Mouse (Mus musculus) limb, embryonic 14.5 days (tissue): ENCODE results near the gene 1700056E22Rik. TPM values are rescaled to one million over a fixed set of nuclear protein-coding genes. Genes with fewer than 3 reads are reported as not detected.

Experiments
- ATAC-seq: fragments of 200-750 bp; cut with Nextera tagmentation; 2 replicates; pipeline ENCODE4 v1.8.0; 2017; ENCODE audit warnings: low read depth, moderate number of reproducible peaks, moderate TSS enrichment; ENCODE audit not compliant: low FRiP score
- DNase-seq: peaks from one replicate; pipeline ENCODE4 v3.0.0-alpha.2; 2015; ENCODE audit warnings: low spot score
- H3K27ac ChIP-seq: fragments of 300-500 bp; sonication (generic); replicated peaks from 2 replicates; pipeline ENCODE4 v1.5.1; 2014; ENCODE audit warnings: low read depth, mild to moderate bottlenecking, low read length, moderate library complexity, mixed read lengths
- H3K27me3 ChIP-seq: fragments of 300-500 bp; sonication (generic); 2 replicates; pipeline ENCODE4 v1.6.1; 2014; ENCODE audit warnings: low read length, mixed read lengths; ENCODE audit not compliant: control insufficient read depth, insufficient read depth
- H3K36me3 ChIP-seq: fragments of 300-500 bp; sonication (generic); 2 replicates; pipeline ENCODE4 v1.6.1; 2014; ENCODE audit warnings: mild to moderate bottlenecking, low read length, moderate library complexity, mixed read lengths; ENCODE audit not compliant: control insufficient read depth, insufficient read depth
- H3K4me1 ChIP-seq: fragments of 300-500 bp; sonication (generic); 2 replicates; pipeline ENCODE4 v1.6.1; 2014; ENCODE audit warnings: antibody characterized with exemption, low read length, mixed read lengths; ENCODE audit not compliant: control insufficient read depth, insufficient read depth
- H3K4me2 ChIP-seq: fragments of 300-500 bp; sonication (generic); replicated peaks from 2 replicates; pipeline ENCODE4 v1.6.1; 2014; ENCODE audit warnings: low read depth, mild to moderate bottlenecking, low read length, moderate library complexity; ENCODE audit not compliant: severe bottlenecking
- H3K4me3 ChIP-seq: fragments of 300-500 bp; sonication (generic); replicated peaks from 2 replicates; pipeline ENCODE4 v1.5.1; 2014; ENCODE audit warnings: low read length
- H3K9ac ChIP-seq: fragments of 300-500 bp; sonication (generic); 2 replicates; pipeline ENCODE4 v1.6.1; 2014; ENCODE audit warnings: mild to moderate bottlenecking, low read depth, low read length, moderate library complexity; ENCODE audit not compliant: severe bottlenecking
- H3K9me3 ChIP-seq: fragments of 300-500 bp; sonication (generic); 2 replicates; pipeline ENCODE4 v1.6.1; 2016; ENCODE audit warnings: low read length; ENCODE audit not compliant: control insufficient read depth
- POLR2A ChIP-seq: fragments of 200-500 bp; IDR thresholded peaks from 2 replicates; pipeline ENCODE4 v1.8.0; 2012; ENCODE audit warnings: inconsistent platforms, mild to moderate bottlenecking, moderate library complexity, borderline replicate concordance; ENCODE audit not compliant: insufficient read depth, insufficient read length; ENCODE audit errors: extremely low read depth
- WGBS: fragments of 180-500 bp; shearing (Covaris S2); extraction: QIAGEN DNeasy Blood & Tissue Kit; methylation state at CpG from one replicate; pipeline ENCODE4 v1.1.7; 2014; 5-methylcytosine and 5-hydroxymethylcytosine counted together
- polyA plus RNA-seq, 2 experiments: library from polyadenylated mRNA; depleted of rRNA in 1 of 2; stranded (reverse) in 1 of 2; unstranded in 1 of 2; fragments of >200 nt; fragmentation: Nextera tagmentation in 1 of 2; extraction: Ambion mirVana in 1 of 2; gene quantifications; 2 replicates each; pipeline versions ENCODE4 v1.2.1 to v1.2.3; 2012 to 2014

Gene 1700056E22Rik
- polyA plus RNA-seq, 2 experiments: 1.8 to 2.5 TPM

- DNase-seq: no peak
- no peak for TF ChIP-seq POLR2A
- H3K27ac ChIP-seq: no peak overlapping the region
- no peaks in the 10 kb centered on the region for H3K27me3 ChIP-seq
- no peak overlapping the region for H3K4me3 ChIP-seq
- no peaks in the 10 kb centered on the region for H3K36me3 ChIP-seq
- 0 out of 2 replicates have a peak, but pooled peaks cover 5% of the 10 kb centered on the region for H3K4me1 ChIP-seq
- no peak overlapping the region for H3K4me2 ChIP-seq
- 93% methylated on average over 8 of the region's 8 CpGs for WGBS
- H3K9me3 ChIP-seq: no peaks in the 10 kb centered on the region
- ATAC-seq: no peak
- no peak overlapping the region for H3K9ac ChIP-seq
Observed at GRCm38 (mm10) chr1:184030070-184030802, 3.9 kb downstream of the 1700056E22Rik start.

DNA sequence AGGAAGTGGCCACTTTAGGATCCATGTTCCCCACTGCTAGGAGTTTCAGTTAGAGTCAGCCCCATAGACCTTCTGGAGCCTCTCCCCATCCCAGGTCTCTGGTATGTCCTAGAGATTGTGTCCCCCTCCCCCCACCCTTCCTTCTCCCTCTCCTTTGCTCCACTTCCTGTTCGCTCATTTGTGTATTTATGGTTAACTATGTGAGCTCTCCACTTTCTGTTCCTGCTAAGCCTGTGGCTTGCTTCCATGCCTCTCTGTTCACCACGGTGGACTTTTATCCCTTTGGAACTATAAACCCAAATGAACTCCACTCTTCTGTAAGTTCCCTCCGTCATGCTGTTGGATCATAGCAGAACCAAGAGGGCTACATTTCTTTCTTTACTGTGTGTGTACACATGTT, 7.1 kb downstream of the 1700056E22Rik start:
- TF ChIP-seq POLR2A: no peak
- no peak overlapping the region for H3K4me3 ChIP-seq
- H3K4me1 ChIP-seq: no peaks in the 10 kb centered on the region
- no peak overlapping the region for H3K4me2 ChIP-seq
- no peaks in the 10 kb centered on the region for H3K27me3 ChIP-seq
- no peak overlapping the region for H3K27ac ChIP-seq
- DNase-seq (no peak), ATAC-seq (no peak)
- H3K9ac ChIP-seq: no peak overlapping the region
- 64% methylated on average over 3 of the region's 3 CpGs for WGBS
- no peaks in the 10 kb centered on the region for H3K9me3 ChIP-seq
- H3K36me3 ChIP-seq: no peaks in the 10 kb centered on the region

DNA sequence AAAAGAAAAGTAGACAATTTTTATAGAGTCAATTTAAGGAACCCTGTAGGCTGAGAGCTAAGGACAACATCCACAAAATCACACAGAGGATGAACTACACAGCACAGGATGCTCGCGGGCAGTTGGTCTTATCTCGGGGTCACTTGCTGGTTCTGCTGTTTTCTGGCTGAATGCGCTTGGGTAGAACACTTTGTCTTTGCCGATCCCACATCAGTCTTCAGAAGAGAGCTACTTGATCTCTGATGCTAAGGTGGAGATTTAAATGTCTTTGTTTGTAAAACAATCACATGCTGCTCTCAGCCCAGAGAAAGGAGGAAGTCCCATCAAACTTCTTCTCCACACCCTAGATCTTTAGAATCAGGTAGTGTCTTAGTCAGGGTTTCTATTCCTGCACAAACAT, 9.0 kb downstream of the 1700056E22Rik start:
- no peaks in the 10 kb centered on the region for H3K27me3 ChIP-seq
- H3K9ac ChIP-seq: no peak overlapping the region
- no peak for TF ChIP-seq POLR2A
- no peaks in the 10 kb centered on the region for H3K36me3 ChIP-seq
- no peaks in the 10 kb centered on the region for H3K9me3 ChIP-seq
- no peak overlapping the region for H3K4me2 ChIP-seq
- no peak overlapping the region for H3K4me3 ChIP-seq
- H3K27ac ChIP-seq: no peak overlapping the region
- ATAC-seq: no peak
- no peak for DNase-seq
- H3K4me1 ChIP-seq: no peaks in the 10 kb centered on the region
- 90% methylated on average over 5 of the region's 5 CpGs for WGBS

- no peak for TF ChIP-seq POLR2A
- no peak for ATAC-seq
- H3K27ac ChIP-seq: no peak overlapping the region
- no peaks in the 10 kb centered on the region for H3K4me1 ChIP-seq
- H3K9ac ChIP-seq: no peak overlapping the region
- no peak overlapping the region for H3K4me3 ChIP-seq
- DNase-seq: no peak
- no peaks in the 10 kb centered on the region for H3K36me3 ChIP-seq
- H3K9me3 ChIP-seq: no peaks in the 10 kb centered on the region
- H3K4me2 ChIP-seq: no peak overlapping the region
- H3K27me3 ChIP-seq: no peaks in the 10 kb centered on the region
- 100% methylated on average over 2 of the region's 2 CpGs for WGBS
Observed at GRCm38 (mm10) chr1:184024631-184025030, 9.5 kb downstream of the 1700056E22Rik start.

GRCm38 (mm10) chr1:184023971-184024370, 10.1 kb downstream of the 1700056E22Rik start:
- Histone ChIP-seq H3K4me1 (no peaks in the 10 kb centered on the region), H3K9ac (no peak overlapping the region), H3K4me2 (no peak overlapping the region), H3K4me3 (no peak overlapping the region), H3K27ac (no peak overlapping the region), H3K27me3 (no peaks in the 10 kb centered on the region), H3K9me3 (no peaks in the 10 kb centered on the region), H3K36me3 (no peaks in the 10 kb centered on the region)
- ATAC-seq (no peak), DNase-seq (no peak)
- TF ChIP-seq POLR2A: no peak
- 62% methylated on average over 2 of the region's 2 CpGs for WGBS
